Mouse (Mus musculus): ENCODE results near the gene Babam2. TPM values are rescaled to one million over a fixed set of nuclear protein-coding genes. Genes with fewer than 3 reads are reported as not detected.
"Not testable (repeated sequence)": the region's sequence is repeated elsewhere in the genome, so short reads cannot be mapped to it uniquely, and the experiment has no call there.

Gene Babam2
- total and polyA plus RNA-seq, 3 experiments = 44.6 to 214 (median 65.0) TPM

GRCm38 (mm10) chr5:31796979-31797378, 99.5 kb downstream of the Babam2 start:
- no peaks in the 10 kb centered on the region for H3K27me3 ChIP-seq (ENCODE audit: insufficient read depth, low read length)
- ATAC-seq (ENCODE audit: extremely low read depth, insufficient number of reproducible peaks, low FRiP score, poor library complexity, severe bottlenecking) (no peak), DNase-seq (ENCODE audit: low spot score) (no peak)
- no peaks in the 10 kb centered on the region for H3K9me3 ChIP-seq (replicated peaks)
- peaks cover 5% of the 10 kb centered on the region for H3K36me3 ChIP-seq (replicated peaks)
- H3K4me3 ChIP-seq (ENCODE audit: low read depth, low read length) = no peak overlapping the region
- H3K4me1 ChIP-seq (ENCODE audit: insufficient read depth, low read depth, low read length) = no peaks in the 10 kb centered on the region
- TF ChIP-seq POLR2AphosphoS5 (IDR thresholded peaks at IDR 0.05; ENCODE audit: insufficient replicate concordance, low read depth, low read length) (no peak), GATA1 (IDR thresholded peaks at IDR 0.05; ENCODE audit: borderline replicate concordance, low read length) (no peak), TAL1 (conservative IDR thresholded peaks at IDR 0.05; ENCODE audit: low read depth, low read length) (no peak)

DNA sequence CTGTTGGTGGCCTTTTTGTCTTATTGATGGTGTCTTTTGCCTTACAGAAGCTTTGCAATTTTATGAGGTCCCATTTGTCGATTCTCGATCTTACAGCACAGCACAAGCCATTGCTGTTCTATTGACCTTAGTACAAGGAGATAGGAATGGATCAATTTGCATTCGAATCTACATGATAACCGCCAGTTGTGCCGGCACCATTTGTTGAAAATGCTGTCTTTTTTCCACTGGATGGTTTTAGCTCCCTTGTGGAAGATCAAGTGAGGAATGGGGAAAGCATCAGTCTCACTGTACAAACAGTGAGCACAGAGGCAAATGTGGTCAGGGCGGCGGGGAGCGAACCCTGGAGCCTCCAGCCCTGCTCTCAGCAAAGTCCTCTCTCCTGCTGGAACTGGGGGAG, 106.7 kb downstream of the Babam2 start:
- not testable (repeated sequence) for H3K27me3 ChIP-seq (ENCODE audit: insufficient read depth, low read length); H3K9me3 ChIP-seq (replicated peaks); ATAC-seq (ENCODE audit: extremely low read depth, insufficient number of reproducible peaks, low FRiP score, poor library complexity, severe bottlenecking); DNase-seq (ENCODE audit: low spot score); H3K4me3 ChIP-seq (ENCODE audit: low read depth, low read length); H3K4me1 ChIP-seq (ENCODE audit: insufficient read depth, low read depth, low read length); H3K36me3 ChIP-seq (replicated peaks)

GRCm38 (mm10) chr5:31804751-31805150, 107.3 kb downstream of the Babam2 start:
- TF ChIP-seq GATA1 (IDR thresholded peaks at IDR 0.05; ENCODE audit: borderline replicate concordance, low read length) (no peak), GATA2 (IDR thresholded peaks at IDR 0.05; ENCODE audit: borderline replicate concordance, low read depth, low read length) (no peak), CTCF (IDR thresholded peaks at IDR 0.05; ENCODE audit: low read depth, low read length) (no peak), POLR2AphosphoS5 (IDR thresholded peaks at IDR 0.05; ENCODE audit: insufficient replicate concordance, low read depth, low read length) (no peak), TAL1 (conservative IDR thresholded peaks at IDR 0.05; ENCODE audit: low read depth, low read length) (no peak)
- DNase-seq (ENCODE audit: low spot score) = no peak
- no peak overlapping the region for H3K4me3 ChIP-seq (ENCODE audit: low read depth, low read length)

DNA sequence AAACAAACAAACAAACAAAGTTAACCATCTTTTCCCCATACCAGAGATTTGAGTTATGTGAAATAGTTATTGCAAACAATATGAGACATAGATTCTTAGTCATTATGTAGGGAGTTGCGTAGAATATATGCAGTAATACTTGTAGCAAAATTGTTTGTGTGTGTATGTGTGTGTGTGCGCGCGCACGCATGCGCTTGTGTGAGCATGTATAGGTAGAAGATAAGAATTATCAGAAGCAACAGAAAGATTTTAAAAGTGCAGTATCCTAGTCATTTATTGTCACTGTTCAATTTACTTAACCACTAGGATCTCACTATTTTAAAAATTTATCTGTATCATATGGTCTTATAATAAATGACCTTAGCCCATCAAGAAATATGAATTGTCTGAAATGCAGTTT, 109.8 kb downstream of the Babam2 start:
- Histone ChIP-seq H3K9me3 (replicated peaks) (no peaks in the 10 kb centered on the region), H3K4me1 (ENCODE audit: insufficient read depth, low read depth, low read length) (peaks cover 15% of the 10 kb centered on the region), H3K36me3 (replicated peaks) (no peaks in the 10 kb centered on the region), H3K4me3 (ENCODE audit: low read depth, low read length) (no peak overlapping the region), H3K27me3 (ENCODE audit: insufficient read depth, low read length) (no peaks in the 10 kb centered on the region)
- TF ChIP-seq GATA2 (IDR thresholded peaks at IDR 0.05; ENCODE audit: borderline replicate concordance, low read depth, low read length) (no peak), TAL1 (conservative IDR thresholded peaks at IDR 0.05; ENCODE audit: low read depth, low read length) (no peak), GATA1 (IDR thresholded peaks at IDR 0.05; ENCODE audit: borderline replicate concordance, low read length) (no peak), POLR2AphosphoS5 (IDR thresholded peaks at IDR 0.05; ENCODE audit: insufficient replicate concordance, low read depth, low read length) (no peak), CTCF (IDR thresholded peaks at IDR 0.05; ENCODE audit: low read depth, low read length) (no peak)
- no peak for DNase-seq (ENCODE audit: low spot score)
- ATAC-seq (ENCODE audit: extremely low read depth, insufficient number of reproducible peaks, low FRiP score, poor library complexity, severe bottlenecking) = no peak

More at GRCm38 (mm10) chr5:31804751-31805150, 107.3 kb downstream of the Babam2 start:
- Histone ChIP-seq H3K9me3 (replicated peaks) (no peaks in the 10 kb centered on the region), H3K27me3 (ENCODE audit: insufficient read depth, low read length) (no peaks in the 10 kb centered on the region), H3K4me1 (ENCODE audit: insufficient read depth, low read depth, low read length) (peaks cover 3% of the 10 kb centered on the region; the same call in 1 of the 2 replicates), H3K36me3 (replicated peaks) (no peaks in the 10 kb centered on the region)
- ATAC-seq (ENCODE audit: extremely low read depth, insufficient number of reproducible peaks, low FRiP score, poor library complexity, severe bottlenecking) = no peak

- Histone ChIP-seq H3K27me3 (ENCODE audit: insufficient read depth, low read length) (no peaks in the 10 kb centered on the region), H3K9me3 (replicated peaks) (no peaks in the 10 kb centered on the region), H3K4me1 (ENCODE audit: insufficient read depth, low read depth, low read length) (peaks cover 15% of the 10 kb centered on the region), H3K36me3 (replicated peaks) (peaks cover 1% of the 10 kb centered on the region), H3K4me3 (ENCODE audit: low read depth, low read length) (no peak overlapping the region)
- TF ChIP-seq TAL1 (conservative IDR thresholded peaks at IDR 0.05; ENCODE audit: low read depth, low read length) (no peak), POLR2AphosphoS5 (IDR thresholded peaks at IDR 0.05; ENCODE audit: insufficient replicate concordance, low read depth, low read length) (no peak), CTCF (IDR thresholded peaks at IDR 0.05; ENCODE audit: low read depth, low read length) (no peak)
- no peak for ATAC-seq (ENCODE audit: extremely low read depth, insufficient number of reproducible peaks, low FRiP score, poor library complexity, severe bottlenecking)
- DNase-seq (ENCODE audit: low spot score) = no peak
These were observed 110.8 kb downstream of the Babam2 start for GRCm38 (mm10) chr5:31808271-31808670.

- peak; percentile 50 for ATAC-seq (ENCODE audit: extremely low read depth, insufficient number of reproducible peaks, low FRiP score, poor library complexity, severe bottlenecking)
- no peaks in the 10 kb centered on the region for H3K9me3 ChIP-seq (replicated peaks)
- H3K4me1 ChIP-seq (ENCODE audit: insufficient read depth, low read depth, low read length) = peaks cover 15% of the 10 kb centered on the region
- H3K36me3 ChIP-seq (replicated peaks) = peaks cover 4% of the 10 kb centered on the region
- no peaks in the 10 kb centered on the region for H3K27me3 ChIP-seq (ENCODE audit: insufficient read depth, low read length)
- no peak overlapping the region for H3K4me3 ChIP-seq (ENCODE audit: low read depth, low read length)
- no peak for DNase-seq (ENCODE audit: low spot score)
- TF ChIP-seq POLR2AphosphoS5 (IDR thresholded peaks at IDR 0.05; ENCODE audit: insufficient replicate concordance, low read depth, low read length) (no peak), TAL1 (conservative IDR thresholded peaks at IDR 0.05; ENCODE audit: low read depth, low read length) (no peak), CTCF (IDR thresholded peaks at IDR 0.05; ENCODE audit: low read depth, low read length) (no peak)
These were observed 113.5 kb downstream of the Babam2 start for GRCm38 (mm10) chr5:31810796-31811662.

- ATAC-seq (ENCODE audit: extremely low read depth, insufficient number of reproducible peaks, low FRiP score, poor library complexity, severe bottlenecking) = no peak
- Histone ChIP-seq H3K27me3 (ENCODE audit: insufficient read depth, low read length) (no peaks in the 10 kb centered on the region), H3K4me1 (ENCODE audit: insufficient read depth, low read depth, low read length) (peaks cover 14% of the 10 kb centered on the region), H3K4me3 (ENCODE audit: low read depth, low read length) (no peak overlapping the region), H3K9me3 (replicated peaks) (no peaks in the 10 kb centered on the region), H3K36me3 (replicated peaks) (peaks cover 4% of the 10 kb centered on the region)
- no peak for TF ChIP-seq GATA2 (IDR thresholded peaks at IDR 0.05; ENCODE audit: borderline replicate concordance, low read depth, low read length)
- no peak for TF ChIP-seq GATA1 (IDR thresholded peaks at IDR 0.05; ENCODE audit: borderline replicate concordance, low read length)
- no peak for TF ChIP-seq TAL1 (conservative IDR thresholded peaks at IDR 0.05; ENCODE audit: low read depth, low read length)
- TF ChIP-seq POLR2AphosphoS5 (IDR thresholded peaks at IDR 0.05; ENCODE audit: insufficient replicate concordance, low read depth, low read length) = no peak
- no peak for TF ChIP-seq CTCF (IDR thresholded peaks at IDR 0.05; ENCODE audit: low read depth, low read length)
- no peak for DNase-seq (ENCODE audit: low spot score)
These were observed 114.1 kb downstream of the Babam2 start for GRCm38 (mm10) chr5:31811663-31812001.
